11 mouse cellular contexts compared by ENCODE assay signal in genomic region chr4:125119070-125119469, GRCm38 (mm10). TPM values are rescaled to one million over a fixed set of nuclear protein-coding genes. Genes with fewer than 3 reads are reported as not detected.
DNase-seq lines count a peak whose midpoint lies in the region; ATAC-seq lines count a peak whose summit lies in the region.
"Had no signal": no experiment of that assay in that cellular context is flagged by ENCODE, and none has a peak within 500 bp of the region (broad histone marks: within the 10 kb centered on the region; RNA-seq: fewer than 3 reads in every experiment).

No protein-coding gene starts in this region.

- H3K4me2 ChIP-seq in midbrain, embryonic 11.5 days, result no peak overlapping the region
- no peak overlapping the region for H3K4me2 ChIP-seq in midbrain, embryonic 16.5 days (ENCODE audit: low read length)
- H3K4me2 ChIP-seq: embryonic facial prominence, embryonic 12.5 days had no signal

- no peaks in the 10 kb centered on the region for H3K9me3 ChIP-seq in midbrain, embryonic 11.5 days (ENCODE audit: control insufficient read depth, low read length)
- H3K9me3 ChIP-seq in midbrain, embryonic 16.5 days (replicated peaks; ENCODE audit: control insufficient read depth, low read length, poor library complexity, severe bottlenecking), result no peaks in the 10 kb centered on the region
- no peaks in the 10 kb centered on the region for H3K9me3 ChIP-seq in embryonic facial prominence, embryonic 10.5 days
- H3K9me3 ChIP-seq: embryonic facial prominence, embryonic 12.5 days had no signal

- WGBS in midbrain, embryonic 11.5 days, result 29% methylated on average over 10 of the region's 10 CpGs
- WGBS in midbrain, embryonic 16.5 days, result 27% methylated on average over 10 of the region's 10 CpGs
- WGBS in embryonic facial prominence, embryonic 10.5 days, result 27% methylated on average over 10 of the region's 10 CpGs

- H3K4me3 ChIP-seq in midbrain, embryonic 11.5 days (ENCODE audit: low read depth, low read length), result no peak overlapping the region
- H3K4me3 ChIP-seq in midbrain, embryonic 16.5 days (ENCODE audit: low read depth, low read length), result no peak overlapping the region
- no peak overlapping the region for H3K4me3 ChIP-seq in embryonic facial prominence, embryonic 10.5 days
- H3K4me3 ChIP-seq: embryonic facial prominence, embryonic 12.5 days had no signal

- peaks cover 11% of the 10 kb centered on the region for H3K4me1 ChIP-seq in midbrain, embryonic 11.5 days (ENCODE audit: control insufficient read depth, insufficient read depth, low read length)
- H3K4me1 ChIP-seq in midbrain, embryonic 16.5 days (ENCODE audit: control insufficient read depth, insufficient read depth, low read length), result no peaks in the 10 kb centered on the region; the same call in 1 of the 2 replicates
- H3K4me1 ChIP-seq in embryonic facial prominence, embryonic 10.5 days, result peaks cover 56% of the 10 kb centered on the region

- ATAC-seq in midbrain, embryonic 11.5 days (ENCODE audit: low FRiP score), result peak; percentile 17; the same call in 1 of the 2 replicates
- no peak for ATAC-seq in midbrain, embryonic 16.5 days
- ATAC-seq in activated CD4-positive, CD25-positive, alpha-beta regulatory T cell, adult 4 months, result no peak
- ATAC-seq: hindbrain, embryonic 16.5 days had no signal

- H3K27ac ChIP-seq in midbrain, embryonic 11.5 days (ENCODE audit: low read depth, low read length), result no peak overlapping the region
- H3K27ac ChIP-seq in midbrain, embryonic 16.5 days (ENCODE audit: low read length), result no peak overlapping the region
- H3K27ac ChIP-seq in embryonic facial prominence, embryonic 10.5 days (replicated peaks), result no peak overlapping the region
- H3K27ac ChIP-seq: embryonic facial prominence, embryonic 12.5 days had no signal

- H3K9ac ChIP-seq in midbrain, embryonic 11.5 days (ENCODE audit: low read length), result no peak overlapping the region
- H3K9ac ChIP-seq in midbrain, embryonic 16.5 days (ENCODE audit: low read depth, low read length), result no peak overlapping the region
- H3K9ac ChIP-seq: embryonic facial prominence, embryonic 12.5 days had no signal

- no peaks in the 10 kb centered on the region for H3K36me3 ChIP-seq in midbrain, embryonic 11.5 days (ENCODE audit: control insufficient read depth, insufficient read depth, low read length)
- no peaks in the 10 kb centered on the region for H3K36me3 ChIP-seq in midbrain, embryonic 16.5 days (ENCODE audit: control insufficient read depth, insufficient read depth, low read length)
- no peaks in the 10 kb centered on the region; the same call in 1 of the 2 replicates for H3K36me3 ChIP-seq in embryonic facial prominence, embryonic 10.5 days (replicated peaks)
- H3K36me3 ChIP-seq: embryonic facial prominence, embryonic 12.5 days had no signal

- DNase-seq in heart, adult 11 months, result peak; percentile 94
- no peak for DNase-seq in heart, postnatal 4 days
- peak; percentile 90 for DNase-seq in midbrain, embryonic 11.5 days (ENCODE audit: low spot score, missing footprints)
- peak; percentile 63 for DNase-seq in embryonic facial prominence, embryonic 10.5 days (ENCODE audit: low spot score)
- peak; percentile 49 for DNase-seq in thymus, postnatal 14 days
- DNase-seq in layer of hippocampus, adult 9-11 months, result no peak
- DNase-seq: right cerebral cortex, postnatal 14 days had no signal

- H3K27me3 ChIP-seq in midbrain, embryonic 11.5 days (ENCODE audit: control insufficient read depth, insufficient read depth, low read length), result peaks cover 2% of the 10 kb centered on the region; the same call in 1 of the 2 replicates
- H3K27me3 ChIP-seq in midbrain, embryonic 16.5 days (ENCODE audit: control insufficient read depth, insufficient read depth, low read depth, low read length), result no peaks in the 10 kb centered on the region
- peaks cover 21% of the 10 kb centered on the region; the same call in 1 of the 2 replicates for H3K27me3 ChIP-seq in embryonic facial prominence, embryonic 10.5 days (replicated peaks; ENCODE audit: low read depth, poor library complexity, severe bottlenecking)
- H3K27me3 ChIP-seq: embryonic facial prominence, embryonic 12.5 days had no signal

RNA-seq across cellular contexts. Expression of gene Zc3h12a, which starts 8.6 kb away (rescaled TPM):
- total RNA-seq in heart, postnatal 4 days (2021), result 1 to 10 TPM; 2.4 to 3.2 TPM
- polyA plus RNA-seq in midbrain, embryonic 11.5 days (2014; fragmentation: Nextera tagmentation; extraction: Ambion mirVana), result 0.22 and 0.37 TPM in 2 replicates
- not detected in 2 replicates for polyA plus RNA-seq in midbrain, embryonic 16.5 days (2015; fragmentation: Nextera tagmentation; extraction: Ambion mirVana)
- 0.49 and 0.64 TPM in 2 replicates for polyA plus RNA-seq in embryonic facial prominence, embryonic 10.5 days (2016; fragmentation: Nextera tagmentation; extraction: Ambion mirVana)
- polyA plus RNA-seq in activated CD4-positive, CD25-positive, alpha-beta regulatory T cell, adult 4 months (2017; shearing (Covaris generic)), result 1 to 10 TPM; 5.0 to 5.9 TPM

RNA-seq across cellular contexts. Expression of gene Meaf6, which starts 34.1 kb away (rescaled TPM):
- total RNA-seq in heart, postnatal 4 days (2021), result 10 to 100 TPM; 38.3 to 40.8 TPM
- 126 and 128 TPM in 2 replicates for polyA plus RNA-seq in midbrain, embryonic 11.5 days (2014; fragmentation: Nextera tagmentation; extraction: Ambion mirVana)
- 181 and 186 TPM in 2 replicates for polyA plus RNA-seq in midbrain, embryonic 16.5 days (2015; fragmentation: Nextera tagmentation; extraction: Ambion mirVana)
- polyA plus RNA-seq in embryonic facial prominence, embryonic 10.5 days (2016; fragmentation: Nextera tagmentation; extraction: Ambion mirVana), result 80.7 and 84.3 TPM in 2 replicates
- polyA plus RNA-seq in activated CD4-positive, CD25-positive, alpha-beta regulatory T cell, adult 4 months (2017; shearing (Covaris generic)), result 10 to 100 TPM; 62.6 to 68.1 TPM

RNA-seq across cellular contexts. Expression of gene Snip1, which starts 52.6 kb away (rescaled TPM):
- 10 to 100 TPM; 11.6 to 13.7 TPM for total RNA-seq in heart, postnatal 4 days (2021)
- 38.0 and 41.0 TPM in 2 replicates for polyA plus RNA-seq in midbrain, embryonic 11.5 days (2014; fragmentation: Nextera tagmentation; extraction: Ambion mirVana)
- polyA plus RNA-seq in midbrain, embryonic 16.5 days (2015; fragmentation: Nextera tagmentation; extraction: Ambion mirVana), result 23.2 and 24.8 TPM in 2 replicates
- polyA plus RNA-seq in embryonic facial prominence, embryonic 10.5 days (2016; fragmentation: Nextera tagmentation; extraction: Ambion mirVana), result 34.9 and 35.1 TPM in 2 replicates
- polyA plus RNA-seq in activated CD4-positive, CD25-positive, alpha-beta regulatory T cell, adult 4 months (2017; shearing (Covaris generic)), result 10 to 100 TPM in 1 of 2 experiments, 1 to 10 TPM in 1; 8.2 to 10.6 TPM

RNA-seq across cellular contexts. Expression of gene Dnali1, which starts 53.6 kb away (rescaled TPM):
- not detected for total RNA-seq in heart, postnatal 4 days (2021)
- polyA plus RNA-seq in midbrain, embryonic 11.5 days (2014; fragmentation: Nextera tagmentation; extraction: Ambion mirVana), result 0.23 and 0.42 TPM in 2 replicates
- 1.2 and 1.7 TPM in 2 replicates for polyA plus RNA-seq in midbrain, embryonic 16.5 days (2015; fragmentation: Nextera tagmentation; extraction: Ambion mirVana)
- 0.20 and 0.22 TPM in 2 replicates for polyA plus RNA-seq in embryonic facial prominence, embryonic 10.5 days (2016; fragmentation: Nextera tagmentation; extraction: Ambion mirVana)
- polyA plus RNA-seq in activated CD4-positive, CD25-positive, alpha-beta regulatory T cell, adult 4 months (2017; shearing (Covaris generic)), result not detected

Comparison
In these comparisons a context has a peak if more than half of its experiments do, and no peak if none do; other contexts are left out.
1. DNase-seq: peak in heart, adult 11 months (single experiment), midbrain, embryonic 11.5 days (single experiment), embryonic facial prominence, embryonic 10.5 days (single experiment) and thymus, postnatal 14 days (single experiment); none in heart, postnatal 4 days (single experiment) and layer of hippocampus, adult 9-11 months (single experiment).